Mouse (Mus musculus) cerebellum, adult 2 months (tissue): ENCODE data around the gene C2. TPM values are rescaled to one million over a fixed set of nuclear protein-coding genes. Genes with fewer than 3 reads are reported as not detected.

Experiments used
- DNase-seq, 2 experiments: peaks; one replicate each; pipeline ENCODE4 v3.0.0; 2021
- H3K27ac ChIP-seq: fragments of 200-500 bp; 2 replicates; pipeline ENCODE4 v1.5.1; 2012; ENCODE audit warnings: low read length, control low read depth, inconsistent platforms; ENCODE audit not compliant: insufficient read depth
- H3K27me3 ChIP-seq: fragments of 200-500 bp; 2 replicates; pipeline ENCODE4 v1.6.1; 2012; ENCODE audit warnings: inconsistent platforms, mild to moderate bottlenecking, low read length, moderate library complexity; ENCODE audit not compliant: control insufficient read depth, insufficient read depth
- H3K4me1 ChIP-seq: fragments of 200-500 bp; 2 replicates; pipeline ENCODE4 v1.6.1; 2011; ENCODE audit warnings: low read length; ENCODE audit not compliant: control insufficient read depth, insufficient read depth
- H3K4me3 ChIP-seq: fragments of 200-500 bp; replicated peaks from 2 replicates; pipeline ENCODE3; 2011; ENCODE audit warnings: mild to moderate bottlenecking, low read depth, low read length, control low read depth; ENCODE audit not compliant: insufficient read depth
- CTCF ChIP-seq: fragments of 200-500 bp; IDR thresholded peaks from 2 replicates; pipeline ENCODE4 v1.5.1; 2011; ENCODE audit warnings: low read depth, mild to moderate bottlenecking, control low read depth, low read length, moderate library complexity, borderline replicate concordance; ENCODE audit not compliant: insufficient read depth
- POLR2A ChIP-seq: fragments of 200-500 bp; IDR thresholded peaks from 2 replicates; pipeline ENCODE4 v1.6.1; 2011; ENCODE audit warnings: low read length, control low read depth, borderline replicate concordance; ENCODE audit not compliant: insufficient read depth
- WGBS: fragments of 180-500 bp; shearing (Covaris S2); methylation state at CpG from one replicate; pipeline ENCODE4 v1.1.7; 2018; 5-methylcytosine and 5-hydroxymethylcytosine counted together
- polyA plus RNA-seq: library from polyadenylated mRNA; depleted of rRNA; stranded (reverse); fragments of >200 nt; gene quantifications from 2 replicates; pipeline ENCODE4 v1.2.3, GENCODE M21; 2012

Gene C2
- polyA plus RNA-seq, 1 experiment: 2.9 TPM

DNA sequence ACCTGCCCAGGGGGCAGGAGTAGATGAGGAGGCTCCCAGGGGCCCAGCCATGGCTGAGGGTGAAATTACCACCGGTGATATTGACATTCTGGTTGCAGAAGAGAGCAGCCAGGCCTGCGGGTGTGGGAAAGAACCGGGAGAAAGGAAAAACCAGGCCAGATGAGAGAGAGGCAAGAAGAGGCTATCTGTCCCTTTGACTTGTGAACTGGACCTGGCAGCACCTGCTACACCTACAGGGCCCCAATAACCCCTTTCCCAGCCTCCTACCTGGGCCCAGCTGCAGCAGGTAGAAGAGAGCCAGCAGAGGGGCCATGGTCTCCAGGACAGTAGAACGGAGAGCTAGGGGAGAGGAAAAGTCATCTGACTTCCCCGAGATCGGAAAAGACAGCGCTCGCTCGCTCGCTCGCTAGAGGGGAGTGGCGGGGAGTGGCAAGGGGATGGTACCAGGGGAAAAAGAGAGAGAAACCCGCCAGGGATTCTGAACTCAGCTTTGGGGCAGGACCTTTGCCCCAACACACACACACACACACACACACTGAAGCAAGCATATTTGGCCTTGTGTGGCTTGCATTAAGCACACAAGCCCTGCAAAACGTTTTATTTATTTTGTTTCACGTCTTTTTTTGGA is 16.3 kb downstream of the C2 start, which contains the start of gene Gm20547:
Gm20547 (minus strand) TSS at position 360 of the 628 bp plus-strand sequence.
- no peaks in the 10 kb centered on the region for H3K27me3 ChIP-seq
- no peak for DNase-seq
- H3K4me3 ChIP-seq: no peak within 1 kb of the TSS
- no peak within 1 kb of the TSS for H3K27ac ChIP-seq
- TF ChIP-seq CTCF: no peak
- TF ChIP-seq POLR2A: no peak
- no peaks in the 10 kb centered on the region for H3K4me1 ChIP-seq
- WGBS: 11% methylated on average over 15 of the region's 15 CpGs

DNA sequence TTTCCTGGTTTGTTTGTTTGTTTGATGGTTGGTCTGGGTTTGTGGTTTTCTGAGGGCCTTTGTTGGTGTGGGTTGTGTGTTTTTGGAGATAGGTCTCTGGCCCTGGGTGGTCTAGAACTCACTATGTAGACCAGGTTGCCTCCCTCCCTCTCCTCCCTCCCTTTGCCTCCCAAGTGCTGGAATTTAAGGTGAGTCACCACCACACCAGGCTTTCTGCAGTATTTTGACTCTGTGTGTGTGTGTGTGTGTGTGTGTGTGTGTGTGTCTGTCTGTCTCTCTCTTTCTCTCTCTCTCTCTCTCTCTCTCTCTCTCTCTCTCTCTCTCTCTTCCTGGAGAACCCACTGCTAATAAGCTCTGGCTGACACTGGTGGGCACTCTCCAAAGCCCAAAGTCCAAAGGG is 16.9 kb downstream of the C2 start:
- Histone ChIP-seq H3K27ac (no peak overlapping the region), H3K4me1 (no peaks in the 10 kb centered on the region), H3K4me3 (no peak overlapping the region), H3K27me3 (no peaks in the 10 kb centered on the region)
- no peak for TF ChIP-seq POLR2A
- TF ChIP-seq CTCF: no peak
- DNase-seq: no peak

DNA sequence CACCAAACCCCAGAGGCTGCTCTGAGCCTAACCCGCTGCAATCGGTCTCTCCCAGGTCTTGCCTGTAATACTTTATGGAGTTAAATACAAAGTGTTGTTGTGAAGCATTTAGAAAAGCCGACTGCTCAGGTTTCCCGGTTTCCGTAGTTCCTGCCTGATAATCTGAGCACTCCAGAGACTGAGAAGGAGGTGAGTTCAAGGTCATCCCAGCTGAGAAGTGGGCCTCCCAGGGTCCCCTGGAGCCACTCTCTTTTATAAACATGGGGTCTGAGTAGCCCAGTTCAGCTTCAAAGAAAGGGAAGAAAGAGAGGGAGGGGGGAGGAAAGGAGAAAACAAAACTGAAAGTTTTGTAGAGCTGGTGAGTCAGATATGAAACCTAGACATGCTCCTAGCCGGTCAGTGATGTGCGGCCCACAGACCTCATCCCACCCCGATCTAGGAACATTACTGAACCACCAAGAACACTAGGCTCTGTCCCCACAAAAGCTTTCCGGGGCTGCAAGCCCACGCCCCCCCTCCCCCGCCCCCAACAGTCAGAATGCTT is 18.7 kb downstream of the C2 start, which contains the start of gene Zbtb12:
Zbtb12 (plus strand) TSS at position 148 of the 544 bp plus-strand sequence.
- Histone ChIP-seq H3K27me3 (no peaks in the 10 kb centered on the region), H3K4me1 (no peaks in the 10 kb centered on the region), H3K4me3 (no peak within 1 kb of the TSS), H3K27ac (no peak within 1 kb of the TSS)
- 62% methylated on average over 11 of the region's 11 CpGs for WGBS
- no peak for TF ChIP-seq POLR2A
- DNase-seq: no peak

DNA sequence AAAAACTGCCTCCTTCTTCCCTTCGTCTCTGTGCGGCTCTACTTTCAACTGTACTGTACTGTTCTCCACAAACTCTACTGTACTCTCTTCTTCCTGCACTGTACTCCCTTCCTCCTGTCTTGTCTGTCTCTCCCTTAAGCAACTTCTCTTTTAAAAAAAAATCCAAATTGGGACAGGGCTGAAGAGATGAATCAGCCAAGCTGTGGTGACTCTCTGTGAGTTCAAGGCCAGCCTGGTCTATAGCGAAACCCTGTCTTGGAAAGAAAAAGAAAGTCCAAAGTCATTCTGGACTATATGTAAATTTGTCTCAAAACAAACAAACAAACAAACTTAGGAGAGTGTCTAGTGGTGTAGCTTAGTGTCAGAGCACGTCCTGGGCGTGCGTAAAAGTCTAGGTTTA is 23.7 kb downstream of the C2 start:
- H3K4me1 ChIP-seq: no peaks in the 10 kb centered on the region
- no peak overlapping the region for H3K27ac ChIP-seq
- no peak for TF ChIP-seq CTCF
- no peak for TF ChIP-seq POLR2A
- WGBS: 89% methylated on average over 6 of the region's 6 CpGs
- no peaks in the 10 kb centered on the region for H3K27me3 ChIP-seq
- no peak for DNase-seq
- no peak overlapping the region for H3K4me3 ChIP-seq

DNA sequence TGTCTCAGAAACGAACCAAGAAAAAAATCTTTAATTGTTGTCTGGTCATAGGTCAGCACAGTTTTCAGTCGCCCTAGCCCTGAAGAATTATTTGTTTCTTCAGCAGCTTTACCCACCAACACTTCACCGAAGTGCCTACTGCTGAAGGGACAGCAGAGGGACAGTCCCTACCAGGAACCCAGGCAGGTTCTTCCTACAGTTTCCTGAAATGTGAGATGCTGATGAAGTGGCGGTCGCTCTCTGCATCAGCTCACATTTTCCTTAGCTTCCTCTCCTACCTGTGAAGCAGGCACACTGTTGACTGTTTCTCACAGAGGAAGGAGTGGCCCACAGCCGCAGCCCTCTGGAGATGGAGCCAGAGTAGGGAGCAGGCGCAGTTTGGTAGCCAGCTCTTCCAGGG is 32.1 kb downstream of the C2 start:
- no peak for TF ChIP-seq CTCF
- no peak for TF ChIP-seq POLR2A
- DNase-seq: no peak
- WGBS: 55% methylated on average over 7 of the region's 7 CpGs
- Histone ChIP-seq H3K4me3 (no peak overlapping the region), H3K4me1 (no peaks in the 10 kb centered on the region), H3K27me3 (no peaks in the 10 kb centered on the region), H3K27ac (no peak overlapping the region)

DNA sequence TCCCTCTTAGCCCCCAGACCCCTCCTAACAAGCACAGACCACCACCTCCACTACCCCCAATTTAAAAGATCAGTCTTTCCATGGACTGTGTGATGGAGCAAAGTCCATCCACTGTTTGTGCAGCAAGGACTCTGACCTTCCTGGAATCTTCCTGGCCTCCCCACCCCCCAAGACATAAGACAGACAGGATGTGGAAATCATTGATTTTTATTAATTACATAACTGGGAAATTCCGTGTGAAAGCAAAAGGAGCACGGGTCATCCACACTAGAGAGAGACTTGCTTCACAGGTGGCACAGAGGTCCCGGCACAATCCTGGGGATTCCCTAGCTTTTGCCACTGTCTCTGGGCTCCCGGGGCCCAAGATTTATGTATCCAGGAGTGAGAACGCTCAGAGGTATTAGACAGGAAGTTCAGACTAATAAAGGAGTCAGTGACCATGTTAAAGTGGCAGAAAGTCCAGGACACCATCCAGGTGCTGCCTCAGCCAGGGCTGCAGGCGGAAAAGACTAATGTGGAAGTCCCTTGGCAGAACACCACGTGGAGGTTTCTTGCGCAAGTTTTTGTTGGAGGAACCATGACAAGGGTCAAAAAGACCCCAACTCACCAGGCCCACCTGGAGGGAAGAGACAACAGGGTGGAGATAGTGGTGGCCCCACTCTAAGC is 35.5 kb downstream of the C2 start, which contains the start of gene Cfb:
Cfb (minus strand) TSS at position 103 of the 666 bp plus-strand sequence.
- no peak within 1 kb of the TSS for H3K27ac ChIP-seq
- WGBS: 59% methylated on average over 8 of the region's 8 CpGs
- DNase-seq: no peak
- H3K27me3 ChIP-seq: no peaks in the 10 kb centered on the region
- TF ChIP-seq CTCF: no peak
- no peak for TF ChIP-seq POLR2A
- no peak within 1 kb of the TSS for H3K4me3 ChIP-seq
- H3K4me1 ChIP-seq: no peaks in the 10 kb centered on the region

DNA sequence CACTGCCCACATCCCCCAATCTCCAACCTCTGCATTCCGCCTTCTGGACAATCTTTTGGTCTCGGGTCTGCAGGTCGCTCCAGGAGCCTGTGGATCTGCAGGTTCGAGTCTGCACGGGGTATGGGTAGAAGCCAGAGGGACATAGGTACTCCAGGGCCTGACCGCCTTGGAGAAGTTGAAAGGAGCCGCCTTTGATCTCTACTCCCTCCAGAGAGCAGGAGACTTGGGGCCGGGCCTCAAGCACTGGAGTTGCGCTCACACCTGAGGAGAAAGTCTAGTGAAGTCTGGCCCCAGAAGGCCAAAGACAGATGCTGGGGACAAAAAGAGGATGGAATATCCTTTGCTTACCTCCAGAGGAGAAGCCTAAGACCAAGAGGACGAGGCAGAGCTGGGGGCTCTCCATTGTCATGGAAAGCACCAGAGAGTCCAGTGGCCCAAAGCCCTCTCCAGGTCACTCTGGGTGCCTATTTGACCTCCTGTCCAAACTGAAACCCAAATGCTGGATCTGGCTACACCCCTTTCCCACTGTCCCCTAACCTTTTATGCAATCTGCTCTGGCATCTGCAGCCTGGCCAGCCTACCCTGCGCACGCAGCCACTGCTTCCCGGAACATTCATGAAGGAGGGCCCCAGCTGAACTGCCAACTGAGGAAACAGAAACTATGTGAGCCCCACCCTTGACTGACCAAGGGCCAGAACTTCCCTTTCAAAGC is 36.2 kb downstream of the C2 start:
- H3K27me3 ChIP-seq: no peaks in the 10 kb centered on the region
- no peak for DNase-seq
- TF ChIP-seq CTCF: no peak
- no peak for TF ChIP-seq POLR2A
- no peak overlapping the region for H3K4me3 ChIP-seq
- WGBS: 66% methylated on average over 13 of the region's 13 CpGs
- H3K4me1 ChIP-seq: no peaks in the 10 kb centered on the region
- no peak overlapping the region for H3K27ac ChIP-seq

DNA sequence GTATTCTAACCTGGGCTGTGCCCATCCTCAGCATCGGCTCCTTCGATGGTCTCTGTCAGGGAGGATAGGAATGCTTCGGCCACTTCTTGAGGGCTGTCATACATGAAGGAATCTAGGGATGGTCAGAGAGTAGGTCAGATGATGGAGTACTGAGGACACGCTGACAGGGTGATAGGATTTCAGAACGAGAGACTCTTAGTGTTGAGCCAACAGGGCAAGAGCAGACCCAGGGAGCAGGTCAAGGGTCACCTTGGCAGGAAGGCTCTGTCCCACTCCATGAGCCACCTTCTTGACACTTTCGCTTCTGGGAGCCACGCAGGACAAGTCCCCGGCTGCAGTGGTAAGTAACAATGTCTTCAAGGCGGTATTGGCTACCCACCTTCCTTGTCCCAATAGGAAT is 37.6 kb downstream of the C2 start:
- Histone ChIP-seq H3K27me3 (no peaks in the 10 kb centered on the region), H3K27ac (no peak overlapping the region), H3K4me3 (no peak overlapping the region), H3K4me1 (no peaks in the 10 kb centered on the region)
- TF ChIP-seq CTCF: no peak
- no peak for TF ChIP-seq POLR2A
- WGBS: 87% methylated on average over 9 of the region's 9 CpGs
- no peak for DNase-seq
